10 mouse cellular contexts compared by ENCODE assay signal in the genomic region with DNA sequence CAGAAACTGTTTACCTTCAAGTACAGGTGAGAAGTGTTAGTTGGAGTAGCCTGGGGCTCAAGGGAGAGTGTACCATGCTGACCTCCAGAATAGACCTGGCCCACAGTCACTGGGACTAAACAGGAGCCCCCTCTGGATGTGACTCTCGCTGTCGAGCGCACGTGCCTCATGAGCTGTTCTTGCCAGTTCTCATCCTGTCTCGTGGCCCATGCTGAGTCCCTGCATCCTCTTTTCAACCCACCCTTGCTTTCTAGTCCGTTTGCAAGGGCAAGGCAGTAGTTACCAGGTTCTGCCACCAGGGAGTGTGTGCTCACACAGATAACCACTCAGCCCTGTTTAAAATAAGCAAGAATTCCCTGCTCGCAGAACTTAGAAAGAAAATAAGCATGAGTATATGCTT. TPM values are rescaled to one million over a fixed set of nuclear protein-coding genes. Genes with fewer than 3 reads are reported as not detected.
DNase-seq lines count a peak whose midpoint lies in the region; ATAC-seq and TF ChIP-seq lines count a peak whose summit lies in the region.
"Had no signal": no experiment of that assay in that cellular context is flagged by ENCODE, and none has a peak within 500 bp of the region (broad histone marks: within the 10 kb centered on the region; RNA-seq: fewer than 3 reads in every experiment).

No protein-coding gene starts in this region.

- no peak overlapping the region for H3K4me3 ChIP-seq in hindbrain, embryonic 13.5 days
- no peak overlapping the region for H3K4me3 ChIP-seq in midbrain, postnatal 0 days (ENCODE audit: low read depth, low read length)
- no peak overlapping the region for H3K4me3 ChIP-seq in stomach, postnatal 0 days (ENCODE audit: low read depth, low read length)
- H3K4me3 ChIP-seq: heart, embryonic 13.5 days had no signal

- H3K9me3 ChIP-seq in hindbrain, embryonic 13.5 days: no peaks in the 10 kb centered on the region
- H3K9me3 ChIP-seq in midbrain, postnatal 0 days (ENCODE audit: low read length): no peaks in the 10 kb centered on the region
- H3K9me3 ChIP-seq in stomach, postnatal 0 days (ENCODE audit: control insufficient read depth, low read length): no peaks in the 10 kb centered on the region
- H3K9me3 ChIP-seq: G1E; heart, embryonic 13.5 days had no signal

- H3K4me1 ChIP-seq in hindbrain, embryonic 13.5 days (replicated peaks): peaks cover 3% of the 10 kb centered on the region
- H3K4me1 ChIP-seq in midbrain, postnatal 0 days (ENCODE audit: insufficient read depth, low read length): 0 out of 2 replicates have a peak, but pooled peaks cover 5% of the 10 kb centered on the region
- H3K4me1 ChIP-seq in stomach, postnatal 0 days (replicated peaks; ENCODE audit: control insufficient read depth, insufficient read depth): no peaks in the 10 kb centered on the region

- DNase-seq in cerebellum, postnatal 10 days: peak; percentile 75 to 82
- no peak for DNase-seq in cerebellum, adult 11-12 months
- peak; percentile 90 for DNase-seq in CD4-positive, CD25-positive, alpha-beta regulatory T cell, adult 2 months (ENCODE audit: low read depth, low spot score)
- peak; percentile 75 for DNase-seq in embryo, embryonic 10 days (ENCODE audit: low spot score)
- peak; percentile 45 to 70 for DNase-seq in left cerebral cortex, postnatal 10 days (ENCODE audit: extremely low spot score in 1 of 2, low spot score in 2 of 2)
- DNase-seq in midbrain, postnatal 0 days (ENCODE audit: low spot score): peak; percentile 67
- peak; percentile 56 for DNase-seq in stomach, postnatal 0 days (ENCODE audit: low spot score)

- no peak overlapping the region for H3K27ac ChIP-seq in hindbrain, embryonic 13.5 days
- no peak overlapping the region for H3K27ac ChIP-seq in midbrain, postnatal 0 days (ENCODE audit: low read depth, low read length)
- H3K27ac ChIP-seq in stomach, postnatal 0 days (replicated peaks): no peak overlapping the region
- H3K27ac ChIP-seq: heart, embryonic 13.5 days had no signal

- peak; percentile 40; the same call in 1 of the 2 replicates for ATAC-seq in hindbrain, embryonic 13.5 days (ENCODE audit: low FRiP score)
- ATAC-seq in midbrain, postnatal 0 days (ENCODE audit: low FRiP score): peak; percentile 42; the same call in 1 of the 2 replicates
- ATAC-seq in stomach, postnatal 0 days (ENCODE audit: low FRiP score, low TSS enrichment): peak; percentile 42; the same call in 1 of the 2 replicates

- no peak overlapping the region for H3K9ac ChIP-seq in hindbrain, embryonic 13.5 days
- no peak overlapping the region for H3K9ac ChIP-seq in midbrain, postnatal 0 days (replicated peaks; ENCODE audit: low read length, poor library complexity, severe bottlenecking)
- no peak overlapping the region for H3K9ac ChIP-seq in stomach, postnatal 0 days (ENCODE audit: low read length)
- H3K9ac ChIP-seq: heart, embryonic 13.5 days had no signal

- TF ChIP-seq EP300 in stomach, postnatal 0 days (optimal IDR thresholded peaks at IDR 0.05): no peak

- H3K27me3 ChIP-seq in hindbrain, embryonic 13.5 days: peaks cover 21% of the 10 kb centered on the region
- H3K27me3 ChIP-seq in midbrain, postnatal 0 days (ENCODE audit: insufficient read depth, low read length): no peaks in the 10 kb centered on the region
- no peaks in the 10 kb centered on the region for H3K27me3 ChIP-seq in stomach, postnatal 0 days (ENCODE audit: control insufficient read depth, insufficient read depth, low read length)

- TF ChIP-seq CTCF in midbrain, postnatal 0 days (IDR thresholded peaks at IDR 0.05): peak; percentile 80
- TF ChIP-seq CTCF in stomach, postnatal 0 days (IDR thresholded peaks at IDR 0.05; ENCODE audit: low read depth): peak; percentile 88

- no peaks in the 10 kb centered on the region for H3K36me3 ChIP-seq in hindbrain, embryonic 13.5 days
- H3K36me3 ChIP-seq in midbrain, postnatal 0 days (ENCODE audit: insufficient read depth, low read length): no peaks in the 10 kb centered on the region
- no peaks in the 10 kb centered on the region for H3K36me3 ChIP-seq in stomach, postnatal 0 days (ENCODE audit: control insufficient read depth, insufficient read depth, low read length)
- H3K36me3 ChIP-seq: G1E; heart, embryonic 13.5 days had no signal

- 33% methylated on average over 7 of the region's 7 CpGs for WGBS in hindbrain, embryonic 13.5 days
- 43% methylated on average over 7 of the region's 7 CpGs for WGBS in midbrain, postnatal 0 days
- 24% methylated on average over 7 of the region's 7 CpGs for WGBS in stomach, postnatal 0 days

- intact Hi-C loops in left cerebral cortex, postnatal 10 days (cut with DNase I): loop anchor here (5.0 kb wide), 2 partner anchors 130 to 150 kb away; no protein-coding TSS in a partner anchor

- no peak overlapping the region for H3K4me2 ChIP-seq in hindbrain, embryonic 13.5 days
- H3K4me2 ChIP-seq in midbrain, postnatal 0 days (ENCODE audit: low read depth, low read length, poor library complexity, severe bottlenecking): no peak overlapping the region
- no peak overlapping the region for H3K4me2 ChIP-seq in stomach, postnatal 0 days (replicated peaks; ENCODE audit: low read depth)
- H3K4me2 ChIP-seq: heart, embryonic 13.5 days had no signal

RNA-seq across cellular contexts. Expression of a gene that starts 6.9 kb away (rescaled TPM):
- 0.70 and 1.1 TPM in 2 replicates for polyA plus RNA-seq in hindbrain, embryonic 13.5 days (2015; fragmentation: Nextera tagmentation; extraction: Ambion mirVana)
- 1 to 10 TPM; 5.4 to 10.0 TPM for total RNA-seq in left cerebral cortex, postnatal 10 days (2021)
- 4.6 and 5.6 TPM in 2 replicates for total RNA-seq in midbrain, postnatal 0 days (2014; rRNA removed)
- 3.8 and 4.3 TPM in 2 replicates for polyA plus RNA-seq in midbrain, postnatal 0 days (2015; fragmentation: Nextera tagmentation; extraction: Ambion mirVana)
- 0.28 and 0.39 TPM in 2 replicates for polyA plus RNA-seq in stomach, postnatal 0 days (2015; fragmentation: Nextera tagmentation; extraction: Ambion mirVana)
- polyA plus RNA-seq: G1E had no signal

RNA-seq across cellular contexts. Expression of a gene that starts 36.8 kb away (rescaled TPM):
- polyA plus RNA-seq in hindbrain, embryonic 13.5 days (2015; fragmentation: Nextera tagmentation; extraction: Ambion mirVana): not detected in 2 replicates
- total RNA-seq in left cerebral cortex, postnatal 10 days (2021): not detected
- not detected in 2 replicates for total RNA-seq in midbrain, postnatal 0 days (2014; rRNA removed)
- polyA plus RNA-seq in midbrain, postnatal 0 days (2015; fragmentation: Nextera tagmentation; extraction: Ambion mirVana): not detected in 2 replicates
- 0.10 TPM in 1 of 2 replicates, not detected in the other for polyA plus RNA-seq in stomach, postnatal 0 days (2015; fragmentation: Nextera tagmentation; extraction: Ambion mirVana)
- polyA plus RNA-seq: G1E; heart, embryonic 13.5 days had no signal
